Comparison of ENCODE assay signal across 16 mouse cellular contexts in genomic region chr12:14207288-14207687, GRCm38 (mm10).
"Had no signal": no experiment of that assay in that cellular context is flagged by ENCODE, and none has a peak within 500 bp of the region (broad histone marks: within the 10 kb centered on the region; RNA-seq: fewer than 3 reads in every experiment).

No protein-coding gene starts in this region.

- H3K9ac ChIP-seq: neural tube, embryonic 13.5 days; neural tube, embryonic 15.5 days; stomach, embryonic 15.5 days had no signal

- H3K4me1 ChIP-seq: neural tube, embryonic 13.5 days; neural tube, embryonic 15.5 days; stomach, embryonic 15.5 days had no signal

- DNase-seq: retina, postnatal 1 day; right cerebral cortex, adult 18-20 months; right cerebral cortex, postnatal 14 days; right cerebral cortex, postnatal 25 days; right cerebral cortex, postnatal 4 days; spleen, adult 18-20 months; thymus, adult 18-20 months; thymus, adult 2 months; thymus, postnatal 14 days; thymus, postnatal 25 days; thymus, postnatal 36 days; thymus, postnatal 4 days had no signal

- H3K27ac ChIP-seq: neural tube, embryonic 13.5 days; neural tube, embryonic 15.5 days; stomach, embryonic 15.5 days; stomach, postnatal 0 days had no signal

- H3K9me3 ChIP-seq: neural tube, embryonic 13.5 days; neural tube, embryonic 15.5 days; stomach, embryonic 15.5 days had no signal

- H3K4me3 ChIP-seq: neural tube, embryonic 13.5 days; neural tube, embryonic 15.5 days; stomach, embryonic 15.5 days had no signal

- H3K4me2 ChIP-seq: neural tube, embryonic 13.5 days; neural tube, embryonic 15.5 days; stomach, embryonic 15.5 days had no signal

- H3K36me3 ChIP-seq: neural tube, embryonic 13.5 days; neural tube, embryonic 15.5 days; stomach, embryonic 15.5 days had no signal

- H3K27me3 ChIP-seq: neural tube, embryonic 13.5 days; neural tube, embryonic 15.5 days; stomach, embryonic 15.5 days had no signal
